Mouse (Mus musculus) erythroblast, embryonic 14.5 days (primary cell): ENCODE results near the gene Fam229a. TPM values are rescaled to one million over a fixed set of nuclear protein-coding genes. Genes with fewer than 3 reads are reported as not detected.
"Not testable (repeated sequence)": the region's sequence is repeated elsewhere in the genome, so short reads cannot be mapped to it uniquely, and the experiment has no call there.

Source experiments
- H3K27me3 ChIP-seq: 2 replicates; pipeline ENCODE4 v1.6.1; 2012; ENCODE audit warnings: inconsistent platforms; ENCODE audit not compliant: control insufficient read depth
- H3K36me3 ChIP-seq: 2 replicates; pipeline ENCODE4 v1.6.1; 2012; ENCODE audit warnings: mild to moderate bottlenecking, inconsistent platforms; ENCODE audit not compliant: control insufficient read depth
- H3K4me1 ChIP-seq: 2 replicates; pipeline ENCODE4 v1.6.1; 2012; ENCODE audit warnings: inconsistent platforms; ENCODE audit not compliant: control insufficient read depth
- H3K4me3 ChIP-seq: replicated peaks from 2 replicates; pipeline ENCODE3; 2012; ENCODE audit warnings: moderate library complexity, mild to moderate bottlenecking, inconsistent platforms
- H3K9me3 ChIP-seq: 2 replicates; pipeline ENCODE4 v1.6.1; 2012; ENCODE audit warnings: low read length, inconsistent platforms, mixed read lengths; ENCODE audit not compliant: control insufficient read depth
- GATA1 ChIP-seq: IDR thresholded peaks from 2 replicates; pipeline ENCODE4 v1.6.1; 2012; ENCODE audit warnings: low read length, inconsistent platforms, mixed read lengths
- TAL1 ChIP-seq: IDR thresholded peaks from 3 replicates; pipeline ENCODE4 v1.6.1; 2012; ENCODE audit warnings: low read length, inconsistent platforms, mixed read lengths
- polyA plus RNA-seq: library from polyadenylated mRNA; stranded (reverse); fragments of >175 nt; gene quantifications from 2 replicates; pipeline ENCODE4 v1.2.3, GENCODE M21; 2012

The Fam229a gene
- polyA plus RNA-seq: 1.5 and 1.9 TPM in 2 replicates

- TF ChIP-seq TAL1 (no peak), GATA1 (no peak)
- peaks cover 57% of the 10 kb centered on the region for H3K27me3 ChIP-seq
- H3K4me1 ChIP-seq: peaks cover 8% of the 10 kb centered on the region
- no peak within 1 kb of the TSS for H3K4me3 ChIP-seq
- H3K9me3 ChIP-seq: no peaks in the 10 kb centered on the region
- H3K36me3 ChIP-seq: peaks cover 47% of the 10 kb centered on the region
Observed at GRCm38 (mm10) chr4:129490972-129491880, at the start of gene Fam229a, which contains the start of gene Tssk3. Fam229a (plus strand) TSS chr4:129491190. Tssk3 (minus strand) TSS chr4:129491022.

GRCm38 (mm10) chr4:129447360-129447759, 43.6 kb upstream of the Fam229a start:
- peaks cover 6% of the 10 kb centered on the region for H3K4me1 ChIP-seq
- H3K4me3 ChIP-seq: no peak overlapping the region
- no peaks in the 10 kb centered on the region for H3K36me3 ChIP-seq
- H3K9me3 ChIP-seq: no peaks in the 10 kb centered on the region
- peaks cover 24% of the 10 kb centered on the region for H3K27me3 ChIP-seq
- TF ChIP-seq TAL1: no peak
- no peak for TF ChIP-seq GATA1

GRCm38 (mm10) chr4:129447778-129448563, 43.0 kb upstream of the Fam229a start:
- Histone ChIP-seq H3K4me1 (peaks cover 6% of the 10 kb centered on the region), H3K4me3 (no peak overlapping the region), H3K36me3 (no peaks in the 10 kb centered on the region), H3K27me3 (peaks cover 18% of the 10 kb centered on the region), H3K9me3 (no peaks in the 10 kb centered on the region)
- TF ChIP-seq GATA1 (no peak), TAL1 (no peak)

- no peaks in the 10 kb centered on the region; the same call in 1 of the 2 replicates for H3K9me3 ChIP-seq
- H3K4me3 ChIP-seq: no peak overlapping the region
- H3K4me1 ChIP-seq: peaks cover 6% of the 10 kb centered on the region
- peaks cover 10% of the 10 kb centered on the region for H3K27me3 ChIP-seq
- H3K36me3 ChIP-seq: no peaks in the 10 kb centered on the region
- TF ChIP-seq GATA1 (no peak), TAL1 (no peak)
Observed at GRCm38 (mm10) chr4:129448713-129449112, 42.3 kb upstream of the Fam229a start.

- peaks cover 12% of the 10 kb centered on the region for H3K4me1 ChIP-seq
Observed at GRCm38 (mm10) chr4:129450851-129451250, 40.1 kb upstream of the Fam229a start.

GRCm38 (mm10) chr4:129451471-129452169, 39.4 kb upstream of the Fam229a start:
- no peak for TF ChIP-seq TAL1
- TF ChIP-seq GATA1: no peak
- Histone ChIP-seq H3K4me3 (no peak overlapping the region), H3K36me3 (no peaks in the 10 kb centered on the region), H3K4me1 (peaks cover 12% of the 10 kb centered on the region), H3K27me3 (no peaks in the 10 kb centered on the region), H3K9me3 (no peaks in the 10 kb centered on the region; the same call in 1 of the 2 replicates)

More at GRCm38 (mm10) chr4:129450851-129451250, 40.1 kb upstream of the Fam229a start:
- no peak for TF ChIP-seq GATA1
- TF ChIP-seq TAL1: no peak
- Histone ChIP-seq H3K36me3 (no peaks in the 10 kb centered on the region), H3K4me3 (no peak overlapping the region), H3K9me3 (no peaks in the 10 kb centered on the region; the same call in 1 of the 2 replicates), H3K27me3 (no peaks in the 10 kb centered on the region)

- TF ChIP-seq TAL1: no peak
- no peak for TF ChIP-seq GATA1
Observed at GRCm38 (mm10) chr4:129455265-129455664, 35.7 kb upstream of the Fam229a start.

GRCm38 (mm10) chr4:129456126-129456525, 34.9 kb upstream of the Fam229a start:
- no peak for TF ChIP-seq GATA1
- TF ChIP-seq TAL1: no peak
- no peaks in the 10 kb centered on the region for H3K27me3 ChIP-seq
- H3K4me3 ChIP-seq: no peak overlapping the region
- no peaks in the 10 kb centered on the region for H3K36me3 ChIP-seq
- H3K9me3 ChIP-seq: no peaks in the 10 kb centered on the region; the same call in 1 of the 2 replicates
- peaks cover 20% of the 10 kb centered on the region for H3K4me1 ChIP-seq

More at GRCm38 (mm10) chr4:129455265-129455664, 35.7 kb upstream of the Fam229a start:
- H3K27me3 ChIP-seq: no peaks in the 10 kb centered on the region
- no peaks in the 10 kb centered on the region; the same call in 1 of the 2 replicates for H3K9me3 ChIP-seq
- H3K36me3 ChIP-seq: no peaks in the 10 kb centered on the region
- peaks cover 14% of the 10 kb centered on the region for H3K4me1 ChIP-seq
- no peak overlapping the region for H3K4me3 ChIP-seq

GRCm38 (mm10) chr4:129457311-129457710, 33.7 kb upstream of the Fam229a start:
- not testable (repeated sequence) for H3K27me3 ChIP-seq, H3K36me3 ChIP-seq, H3K4me3 ChIP-seq, H3K9me3 ChIP-seq
- peaks cover 23% of the 10 kb centered on the region for H3K4me1 ChIP-seq
